Mouse (Mus musculus) frontal cortex, postnatal 14 days (tissue): ENCODE results near the gene Cyp2d12.
"Not testable (repeated sequence)": the region's sequence is repeated elsewhere in the genome, so short reads cannot be mapped to it uniquely, and the experiment has no call there.

Source experiments
- DNase-seq, 2 experiments: peaks; one replicate each; pipeline ENCODE4 v3.0.0; 2022; ENCODE audit warnings: low spot score in 2 of 2

Gene Cyp2d12

GRCm38 (mm10) chr15:82554531-82555230 lies at the start of gene Cyp2d12:
Gene Cyp2d12 (plus strand): TSS chr15:82555072.
- DNase-seq, result no peak

DNA sequence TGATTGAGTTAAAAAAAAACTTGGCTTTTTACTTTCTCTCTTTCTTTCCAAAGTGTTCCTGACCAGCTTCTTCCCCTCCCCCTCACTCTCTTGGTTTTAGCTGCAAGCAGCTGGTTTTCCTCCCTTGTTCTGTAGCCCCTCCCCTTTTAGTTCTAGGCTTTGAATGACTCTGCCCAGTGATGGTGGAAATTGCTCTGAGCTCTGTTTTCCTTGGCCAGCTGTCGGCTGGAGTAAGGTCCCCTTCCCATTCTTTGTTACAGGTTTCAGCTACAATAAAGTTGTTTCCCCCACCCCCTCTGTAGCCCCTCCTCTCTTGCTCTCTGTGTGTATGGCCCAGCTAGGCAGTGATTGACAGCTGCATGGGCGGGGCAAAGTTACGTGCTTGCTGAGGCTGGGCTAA lies 47.9 kb upstream of the Cyp2d12 start:
- no peak for DNase-seq

DNA sequence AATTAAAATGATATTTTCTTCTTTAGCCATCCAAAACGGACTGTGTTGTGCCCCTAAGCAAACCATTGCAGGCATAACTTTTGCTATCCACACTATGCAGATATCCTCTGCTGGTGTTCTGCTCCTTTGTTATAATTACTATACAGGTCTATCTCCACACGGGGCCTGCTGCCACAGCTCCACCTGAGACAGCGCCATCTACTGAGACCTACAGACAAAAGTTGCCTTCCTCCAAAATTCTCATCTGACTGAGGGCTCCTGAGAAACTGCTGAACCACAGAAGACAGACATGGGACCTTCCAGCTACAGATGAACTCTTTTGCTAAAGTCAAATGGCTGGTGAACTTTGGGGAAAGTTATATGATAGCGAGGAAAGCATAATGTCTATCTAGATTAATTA lies 47.1 kb upstream of the Cyp2d12 start:
- DNase-seq, result not testable (repeated sequence)

DNA sequence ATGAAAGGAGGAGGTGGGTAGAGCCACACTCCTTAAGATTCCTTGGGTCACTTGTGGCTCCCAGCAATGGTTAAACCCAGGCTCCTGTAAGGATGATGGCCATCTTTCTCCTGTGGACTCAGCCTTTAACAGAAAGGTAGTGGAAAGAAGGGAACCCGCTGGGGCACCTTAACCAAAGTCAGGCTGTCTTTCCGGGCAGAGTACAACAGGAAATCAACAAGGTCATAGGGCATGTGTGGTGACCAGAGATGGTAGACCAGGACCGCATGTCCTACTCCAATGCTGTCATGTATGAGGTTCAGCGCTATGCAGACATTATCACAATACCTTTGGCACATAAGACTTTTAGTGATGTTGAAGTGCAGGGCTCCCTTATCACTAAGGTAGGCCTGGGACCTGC lies 45.4 kb upstream of the Cyp2d12 start:
- not testable (repeated sequence) for DNase-seq

DNA sequence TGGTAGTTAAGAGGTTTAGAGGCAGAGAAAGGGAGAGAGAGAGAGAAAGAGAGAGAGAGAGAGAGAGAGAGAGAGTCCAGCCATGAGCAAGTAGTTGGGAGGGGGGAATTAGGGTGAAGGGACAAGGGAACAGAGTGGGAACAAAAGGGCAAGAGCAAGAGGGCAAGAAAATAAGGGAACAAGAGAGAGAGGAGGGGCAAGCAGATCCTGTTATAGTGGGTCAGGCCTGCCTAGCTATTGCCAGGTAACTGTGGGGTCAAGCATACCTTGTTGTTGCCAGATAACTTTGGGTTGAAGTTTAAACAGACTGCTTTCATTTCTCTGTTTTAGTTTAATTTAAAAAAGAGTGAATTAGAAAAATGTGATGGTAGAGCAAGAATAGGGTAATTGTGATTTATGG lies 44.4 kb upstream of the Cyp2d12 start:
- not testable (repeated sequence) for DNase-seq

DNA sequence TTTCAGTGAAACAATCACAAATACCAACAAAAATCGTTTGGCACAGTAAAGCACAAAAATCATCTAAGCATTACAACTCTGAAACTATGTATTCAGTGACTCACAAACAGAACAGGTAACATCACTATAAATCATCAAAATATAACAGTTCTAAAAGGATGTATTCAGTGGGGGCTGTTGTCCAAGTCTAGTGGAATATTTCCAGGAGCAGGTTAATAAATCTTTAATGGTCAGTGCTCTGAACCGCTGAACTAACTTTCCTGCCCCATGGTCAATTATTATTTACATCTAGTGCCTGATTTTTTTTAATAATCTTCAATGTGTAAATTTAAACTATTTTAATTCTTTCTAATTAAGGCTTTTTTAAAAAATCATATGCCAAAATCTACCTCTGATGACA lies 42.8 kb upstream of the Cyp2d12 start:
- not testable (repeated sequence) for DNase-seq

- DNase-seq, result not testable (repeated sequence)
Measured at GRCm38 (mm10) chr15:82516174-82516573, 38.7 kb upstream of the Cyp2d12 start.

- not testable (repeated sequence) for DNase-seq
Measured at GRCm38 (mm10) chr15:82527371-82527770, 27.5 kb upstream of the Cyp2d12 start.

DNA sequence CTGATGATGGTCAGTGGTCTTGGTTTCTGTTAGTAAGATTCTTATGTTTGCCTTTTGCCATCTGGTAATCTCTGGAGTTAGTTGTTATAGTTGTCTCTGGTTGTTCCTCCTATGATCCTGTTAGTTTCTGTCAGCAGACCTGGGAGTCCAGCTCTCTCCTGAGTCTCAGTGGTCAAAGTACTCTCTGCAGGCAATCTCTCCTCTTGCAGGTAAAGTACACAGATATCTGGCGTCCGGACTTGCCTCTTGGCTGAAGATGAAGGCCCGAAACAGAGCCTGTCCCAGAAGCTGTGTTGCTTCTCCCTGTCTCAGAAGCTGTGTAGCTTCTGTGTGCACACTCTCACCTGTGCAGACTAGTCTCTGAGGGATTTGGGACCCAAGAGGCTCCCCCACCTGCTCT lies 22.2 kb upstream of the Cyp2d12 start:
- DNase-seq, result not testable (repeated sequence)

GRCm38 (mm10) chr15:82542976-82543375 lies 11.9 kb upstream of the Cyp2d12 start:
- DNase-seq, result not testable (repeated sequence)

DNA sequence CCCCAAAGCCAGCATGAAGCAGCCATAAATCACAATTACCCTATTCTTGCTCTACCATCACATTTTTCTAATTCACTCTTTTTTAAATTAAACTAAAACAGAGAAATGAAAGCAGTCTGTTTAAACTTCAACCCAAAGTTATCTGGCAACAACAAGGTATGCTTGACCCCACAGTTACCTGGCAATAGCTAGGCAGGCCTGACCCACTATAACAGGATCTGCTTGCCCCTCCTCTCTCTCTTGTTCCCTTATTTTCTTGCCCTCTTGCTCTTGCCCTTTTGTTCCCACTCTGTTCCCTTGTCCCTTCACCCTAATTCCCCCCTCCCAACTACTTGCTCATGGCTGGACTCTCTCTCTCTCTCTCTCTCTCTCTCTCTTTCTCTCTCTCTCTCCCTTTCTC lies 10.3 kb upstream of the Cyp2d12 start:
- DNase-seq, result not testable (repeated sequence)

DNA sequence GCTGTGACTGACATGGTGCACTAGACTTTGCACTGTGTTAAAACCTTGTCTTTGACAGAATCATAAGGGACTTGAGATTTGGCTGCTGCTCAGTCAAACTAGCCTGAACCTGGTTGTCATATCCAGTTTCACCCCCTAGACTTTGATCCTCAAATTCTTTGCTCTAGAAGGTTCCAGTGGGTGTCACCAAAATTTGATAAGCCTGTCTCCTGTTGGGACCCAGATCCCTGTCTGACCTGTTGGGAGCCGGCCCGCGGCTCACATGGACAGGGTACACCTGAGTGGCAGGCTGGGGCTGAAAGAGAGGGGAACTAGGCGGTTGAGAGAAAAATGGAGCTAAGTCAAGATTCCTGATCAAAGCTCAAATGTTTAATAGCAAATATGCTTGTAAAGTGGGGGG lies 7.1 kb upstream of the Cyp2d12 start:
- not testable (repeated sequence) for DNase-seq

DNA sequence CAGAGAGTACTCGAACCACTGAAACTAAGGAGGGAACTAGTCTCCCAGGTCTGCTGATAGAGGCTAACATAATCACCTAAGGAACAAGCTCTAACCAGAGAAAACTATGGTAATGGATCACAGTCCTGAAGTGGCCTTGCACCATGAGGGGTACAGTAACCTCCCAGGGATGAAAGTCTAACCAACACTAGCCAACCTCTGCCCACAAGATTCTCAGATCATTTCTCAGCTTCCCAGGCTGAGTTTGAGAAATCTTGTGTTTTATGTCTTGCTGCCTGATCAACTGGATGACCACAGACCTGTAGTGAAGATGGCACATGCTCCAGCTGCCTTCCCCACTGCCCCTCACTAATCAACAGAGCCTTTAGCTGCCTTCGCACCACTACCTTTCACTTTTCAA lies 1.7 kb upstream of the Cyp2d12 start:
- not testable (repeated sequence) for DNase-seq

DNA sequence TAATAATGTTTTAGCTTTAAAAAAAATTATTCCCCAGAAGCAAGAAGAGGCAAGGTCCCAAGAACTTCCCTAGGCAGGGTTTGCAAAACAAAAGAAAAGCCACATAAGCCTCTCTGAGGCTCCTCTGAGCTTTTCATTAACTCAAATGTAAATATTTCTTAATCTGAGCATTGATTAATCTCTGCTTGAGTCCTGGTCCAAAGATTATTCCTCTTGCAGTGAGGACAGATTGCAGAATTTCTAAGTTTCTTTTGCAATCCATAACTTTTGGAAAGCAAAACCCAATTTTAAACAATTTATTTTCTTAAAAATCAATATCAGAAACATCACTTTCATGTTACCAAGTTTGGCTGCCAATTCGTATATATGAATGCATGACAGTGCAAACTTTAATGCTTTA lies 18.0 kb downstream of the Cyp2d12 start:
- no peak for DNase-seq

DNA sequence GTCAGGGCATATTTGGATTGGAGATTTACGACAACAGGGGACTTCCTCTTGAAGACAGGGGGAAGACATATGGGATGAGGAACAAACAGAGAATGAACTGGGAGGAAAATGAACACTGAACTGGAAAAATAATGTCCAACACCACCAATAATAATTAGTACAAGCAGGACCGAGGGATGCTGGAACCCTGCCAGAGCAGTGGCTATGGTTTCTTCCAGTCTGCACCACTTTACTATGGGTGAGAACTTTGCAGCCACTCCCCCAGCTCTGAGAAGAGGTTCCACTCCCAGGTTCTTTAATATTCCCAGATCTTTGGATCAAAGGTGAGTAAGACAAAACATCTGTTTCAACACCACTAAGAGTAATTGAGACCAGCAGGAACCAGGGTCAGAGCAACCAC lies 24.2 kb downstream of the Cyp2d12 start:
- DNase-seq, result no peak

GRCm38 (mm10) chr15:82582621-82583020 lies 27.7 kb downstream of the Cyp2d12 start:
- DNase-seq, result no peak
